Mouse (Mus musculus): ENCODE measurements around the gene Tyk2.

The Tyk2 gene

DNA sequence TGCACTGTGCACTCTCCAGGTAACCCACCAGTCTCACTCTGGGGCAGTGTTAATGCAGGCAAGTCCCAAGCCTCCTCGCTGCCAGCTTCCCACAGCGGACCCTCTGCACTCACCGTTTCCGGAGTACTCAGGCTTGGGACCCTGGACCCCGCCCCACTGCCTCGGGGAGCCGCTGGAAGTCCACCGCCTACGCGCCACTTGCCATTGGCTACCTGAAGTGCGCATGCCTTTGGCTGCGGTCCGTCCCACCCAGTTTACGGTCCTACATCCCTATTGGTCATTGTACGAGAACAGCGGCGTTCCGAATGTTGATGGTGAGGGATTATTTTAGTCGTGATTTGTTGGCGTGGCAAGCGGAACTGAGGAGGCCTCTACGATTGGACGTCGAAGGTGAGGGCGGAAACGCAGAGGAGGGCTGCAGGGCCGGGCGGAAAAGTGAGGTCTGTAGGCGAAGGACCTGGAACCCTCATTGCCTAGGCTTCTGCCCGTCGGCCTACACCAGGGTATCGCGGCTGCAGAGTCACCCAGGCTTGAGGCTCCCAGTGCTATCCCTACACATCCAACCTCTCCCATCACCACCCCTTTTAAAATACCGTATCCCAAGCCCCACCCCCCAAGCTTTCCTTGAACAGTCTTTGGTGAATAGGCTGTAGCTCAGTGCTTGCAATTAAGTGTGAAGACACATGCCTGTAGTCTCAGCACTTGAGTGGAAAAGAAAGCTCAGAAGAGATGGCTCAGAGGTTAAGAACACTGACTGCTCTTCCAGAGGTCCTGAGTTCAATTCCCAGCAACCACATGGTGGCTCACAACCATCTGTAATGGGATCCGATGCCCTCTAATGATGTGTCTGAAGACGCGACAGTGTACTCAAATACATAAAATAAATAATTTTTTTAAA, at the start of gene Tyk2:
TSS of gene Tyk2 (minus strand) at position 185 of the 898 bp plus-strand sequence.
- peak; percentile 97 for DNase-seq (ENCODE audit: low read depth)

DNA sequence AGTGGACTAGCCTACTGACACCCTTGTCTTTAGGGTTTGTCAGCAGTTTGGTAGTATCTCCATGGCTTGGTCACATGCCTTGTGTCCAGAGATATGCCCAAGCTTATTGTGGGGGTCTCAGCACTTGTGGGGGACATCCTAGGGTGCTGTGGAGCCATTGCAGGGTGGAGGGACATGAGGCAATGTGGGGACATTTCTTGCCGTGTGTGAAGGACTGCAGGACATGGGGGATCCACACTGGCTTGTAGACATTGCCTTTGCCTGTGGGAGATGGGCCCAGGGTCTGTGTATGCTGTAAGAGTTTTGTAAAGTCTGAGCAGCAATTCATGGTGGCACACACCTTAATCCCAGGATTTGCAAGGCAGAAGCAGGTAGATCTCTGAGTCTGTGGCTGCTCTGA, 49.8 kb upstream of the Tyk2 start:
- DNase-seq (ENCODE audit: low read depth): no peak

GRCm38 (mm10) chr9:21180402-21180801, 49.4 kb upstream of the Tyk2 start:
- no peak for DNase-seq (ENCODE audit: low read depth)

DNA sequence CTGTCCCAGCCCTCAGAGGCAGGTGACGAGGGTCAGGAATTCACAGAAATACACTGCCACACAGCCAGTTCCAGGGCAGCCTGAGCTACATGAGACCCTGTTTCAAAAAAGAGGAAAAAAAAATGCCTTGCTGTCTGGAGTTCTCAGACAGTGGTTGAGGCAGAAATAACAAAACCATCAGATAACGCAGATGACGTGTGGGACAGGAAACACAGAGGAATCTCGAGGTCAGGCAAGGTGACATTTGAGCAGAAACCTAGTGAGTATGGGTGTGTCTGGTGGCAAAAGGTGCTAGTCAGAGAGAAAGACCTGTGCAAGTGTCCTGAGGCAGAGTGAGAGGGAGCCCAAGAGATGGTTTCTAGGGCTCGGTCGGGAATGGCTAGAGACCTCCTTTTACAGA, 41.3 kb upstream of the Tyk2 start:
- DNase-seq (ENCODE audit: low read depth): peak; percentile 83

GRCm38 (mm10) chr9:21169157-21169556, 38.1 kb upstream of the Tyk2 start:
- no peak for DNase-seq (ENCODE audit: low read depth)

GRCm38 (mm10) chr9:21168161-21169123, 37.4 kb upstream of the Tyk2 start:
- peak; percentile 91 for DNase-seq (ENCODE audit: low read depth)

DNA sequence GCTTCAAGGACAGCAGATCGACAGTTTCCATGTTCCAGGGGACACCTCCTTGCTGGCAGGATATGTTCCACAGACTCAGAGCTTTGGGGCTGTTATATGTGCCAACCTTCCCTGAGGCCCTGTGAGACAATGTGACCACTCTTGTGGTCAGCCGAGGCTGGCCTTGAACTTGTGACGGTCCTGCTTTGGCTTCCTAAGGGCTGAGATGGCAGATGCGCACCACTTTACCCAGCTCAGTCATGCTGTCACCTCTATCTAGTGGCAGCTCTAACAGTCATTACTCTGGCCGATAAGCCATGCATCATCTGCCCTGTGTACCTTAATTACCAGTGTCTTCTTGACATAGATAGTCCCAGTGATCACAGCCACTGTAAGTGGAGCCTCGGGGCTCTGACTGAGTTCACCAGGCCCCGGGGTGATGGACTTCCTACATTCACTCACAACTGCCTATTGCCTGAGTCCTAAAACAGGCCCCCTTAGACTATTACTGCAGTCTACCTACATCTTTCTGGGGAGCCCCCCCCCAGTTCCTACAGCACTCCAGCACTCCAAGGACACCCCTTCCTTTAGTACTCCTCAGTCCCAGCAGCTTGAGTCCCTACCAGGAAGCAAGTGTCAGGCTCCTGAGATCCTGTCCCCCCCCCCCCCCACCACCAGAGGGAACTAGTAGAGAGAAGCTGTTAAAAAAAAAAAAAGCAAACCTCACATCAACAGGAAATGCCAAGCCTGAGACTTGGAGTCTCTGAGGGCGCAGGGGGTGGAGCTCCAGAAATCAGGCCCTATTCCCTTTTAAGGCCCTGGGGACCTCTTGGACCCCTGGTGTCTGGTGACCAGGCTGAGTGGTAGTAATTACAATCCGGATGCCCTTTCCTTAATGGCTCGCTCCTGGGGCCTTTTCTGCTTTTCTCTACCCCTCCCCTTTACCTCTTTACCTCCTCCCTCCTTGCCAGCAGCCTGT, 36.4 kb upstream of the Tyk2 start:
- peak; percentile 76 for DNase-seq (ENCODE audit: low read depth)

- DNase-seq (ENCODE audit: low read depth): no peak
These were observed 35.5 kb upstream of the Tyk2 start for GRCm38 (mm10) chr9:21166516-21166915.

GRCm38 (mm10) chr9:21165952-21166451, 35.0 kb upstream of the Tyk2 start:
- peak; percentile 74 for DNase-seq (ENCODE audit: low read depth)

DNA sequence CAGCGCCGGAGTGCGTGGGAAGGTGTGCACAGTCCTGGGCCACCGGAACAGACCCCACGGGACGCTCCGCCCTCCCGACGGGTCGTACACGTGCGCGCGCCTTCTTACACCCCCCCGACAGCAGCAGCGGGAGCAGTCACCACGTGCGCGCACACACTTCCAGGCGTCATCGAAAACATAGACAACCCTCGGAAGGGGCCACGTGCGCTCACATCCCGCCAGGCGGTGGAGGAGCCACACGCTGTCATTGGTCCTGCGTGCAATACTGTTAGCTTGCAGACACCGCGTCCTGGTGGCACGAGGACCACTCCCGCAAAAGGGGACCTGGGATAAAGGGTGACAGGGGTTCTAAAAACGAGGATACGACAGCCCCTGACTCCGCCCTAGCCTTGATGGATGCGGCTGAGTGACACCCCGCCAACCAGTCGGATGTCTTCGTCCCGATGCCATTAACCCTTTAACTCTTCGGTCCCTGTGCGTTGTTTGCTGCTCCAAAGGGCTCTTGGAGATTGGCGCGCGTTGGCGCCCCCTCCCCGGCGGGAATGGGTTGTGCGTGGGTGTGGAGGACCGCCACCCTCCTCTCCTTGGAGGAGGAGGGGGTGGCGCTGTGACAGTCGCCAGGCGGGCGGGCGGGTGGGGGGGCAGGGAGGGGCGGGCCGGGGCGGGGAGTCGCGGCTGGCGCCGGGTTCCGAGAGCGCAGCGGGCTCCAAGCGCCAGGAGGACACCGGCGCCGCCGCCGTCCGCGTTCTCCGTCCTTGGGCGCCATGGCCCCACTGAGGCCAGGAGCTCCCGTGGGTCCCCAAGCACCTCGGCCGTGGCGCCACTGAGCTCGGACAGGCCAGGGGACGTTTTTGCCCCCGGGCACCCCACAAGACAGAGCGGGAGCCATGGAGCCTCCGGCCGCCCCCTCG, 34.3 kb upstream of the Tyk2 start, which contains the start of gene Pde4a:
TSS of gene Pde4a (plus strand) at position 674 of the 911 bp plus-strand sequence.
- peak; percentile 89 for DNase-seq (ENCODE audit: low read depth)

DNA sequence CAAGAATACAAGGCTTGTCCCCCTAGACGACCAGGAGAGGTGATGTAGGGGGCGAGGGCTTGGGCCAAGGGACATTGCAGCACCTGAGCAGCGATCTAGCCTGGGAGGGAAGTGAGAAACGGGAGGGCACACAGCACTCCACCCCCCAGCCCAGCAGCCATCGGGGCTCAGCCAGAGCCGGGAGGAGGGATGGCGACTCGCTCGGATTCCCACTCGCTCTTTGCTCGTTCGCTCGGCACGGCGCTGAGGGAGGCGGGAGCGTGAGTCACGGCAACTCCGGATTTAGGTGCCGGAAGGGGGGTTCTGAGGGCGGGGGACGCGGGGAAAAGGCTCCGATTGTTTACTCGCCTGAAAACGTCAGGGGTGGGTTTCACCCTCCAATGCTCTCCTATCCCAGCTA, 33.0 kb upstream of the Tyk2 start:
- peak; percentile 73 for DNase-seq (ENCODE audit: low read depth)

DNA sequence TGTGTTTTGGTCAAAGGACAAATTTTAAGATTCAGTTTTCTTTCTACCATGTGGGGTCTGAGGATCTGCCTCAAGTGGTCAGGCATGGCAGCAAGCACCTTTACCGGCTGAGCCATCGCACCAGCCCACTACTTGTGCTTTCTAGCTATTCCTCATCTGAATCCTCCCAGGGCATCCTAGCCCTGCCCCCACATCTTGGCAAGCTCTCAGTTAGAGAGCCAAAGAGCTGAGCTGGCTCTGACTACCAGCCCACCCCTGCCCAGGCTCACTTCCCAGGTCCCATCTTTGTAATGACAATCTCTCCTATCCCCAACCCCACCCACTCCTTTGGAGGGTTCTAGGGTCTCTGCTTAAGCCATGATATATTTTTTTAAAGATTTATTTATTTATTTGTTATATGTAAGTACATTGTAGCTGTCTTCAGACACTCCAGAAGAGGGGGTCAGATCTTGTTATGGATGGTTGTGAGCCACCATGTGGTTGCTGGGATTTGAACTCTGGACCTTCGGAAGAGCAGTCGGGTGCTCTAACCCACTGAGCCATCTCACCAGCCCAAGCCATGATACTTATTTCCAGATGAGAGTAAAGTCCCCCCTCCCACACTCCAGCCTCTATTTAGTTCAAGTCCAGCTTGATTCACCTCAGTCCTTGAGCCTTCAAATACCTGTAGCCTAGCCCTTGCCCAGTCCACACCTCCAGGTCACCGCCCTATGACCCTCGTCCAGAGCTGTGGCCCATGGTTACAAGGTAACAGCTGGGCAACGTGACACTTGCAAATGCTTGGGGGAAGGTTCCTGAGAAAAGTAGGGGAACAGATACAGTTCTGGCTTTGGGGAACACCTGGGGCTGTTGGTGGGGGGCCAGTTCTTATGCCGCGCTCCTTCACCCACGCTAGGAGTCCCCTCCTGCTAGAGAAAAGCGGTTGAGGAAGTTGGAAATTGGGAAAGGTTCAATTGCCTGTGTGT, 32.3 kb upstream of the Tyk2 start:
- peak; percentile 43 for DNase-seq (ENCODE audit: low read depth)

DNA sequence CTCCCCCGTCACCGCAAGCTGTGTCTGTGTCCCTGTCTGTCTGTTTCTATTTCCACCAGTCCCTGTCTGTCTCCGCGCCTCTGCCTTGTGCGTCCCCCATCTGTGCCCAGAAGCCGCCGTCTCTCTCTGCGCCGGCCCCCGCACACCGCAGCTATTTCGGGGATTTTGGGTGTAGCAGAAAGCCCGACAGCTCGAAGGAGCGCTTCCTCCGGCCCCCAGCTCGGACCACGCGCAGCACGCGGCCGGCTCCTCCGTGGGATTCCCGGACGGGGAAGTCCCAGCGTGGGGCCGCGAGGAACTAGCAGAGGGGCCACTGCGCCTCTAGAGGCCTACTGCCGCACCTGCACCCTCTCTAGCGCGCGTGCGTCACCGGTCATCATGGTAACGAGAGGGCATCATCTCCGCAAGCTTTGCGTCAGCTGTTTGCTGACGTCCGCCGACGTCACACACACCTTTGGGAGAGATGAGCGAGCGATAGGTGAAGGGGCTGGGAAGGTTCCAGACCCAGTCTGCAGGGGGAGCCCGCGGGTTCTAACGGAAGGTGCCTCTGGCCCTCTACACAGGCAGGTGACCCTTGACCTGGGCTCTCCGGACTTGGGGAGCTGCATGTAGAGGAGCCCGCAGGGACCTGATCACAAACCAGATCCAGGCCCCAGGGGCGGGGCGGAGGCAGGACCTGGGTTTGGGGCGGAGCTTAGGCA, 30.3 kb upstream of the Tyk2 start:
- DNase-seq (ENCODE audit: low read depth): peak; percentile 99

DNA sequence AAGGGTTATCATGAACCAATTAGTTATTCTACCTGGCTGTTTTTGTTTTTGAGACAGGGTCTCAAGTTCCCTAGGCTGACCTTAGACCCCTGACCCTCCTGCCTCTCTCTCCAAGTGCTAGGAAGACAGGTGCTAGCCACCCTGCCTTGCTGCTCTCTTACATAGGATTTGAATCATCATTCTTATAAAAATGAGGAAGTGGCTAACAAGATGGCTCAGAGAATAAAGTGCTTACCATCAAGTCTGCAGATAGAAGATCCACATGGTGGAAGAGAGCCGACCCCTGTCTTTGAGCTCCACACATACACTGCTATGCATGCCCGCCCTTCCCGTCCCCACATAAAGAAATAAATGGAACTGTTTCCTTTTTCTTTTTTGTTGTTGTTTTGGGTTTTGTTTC, 23.7 kb upstream of the Tyk2 start:
- no peak for DNase-seq (ENCODE audit: low read depth)

DNA sequence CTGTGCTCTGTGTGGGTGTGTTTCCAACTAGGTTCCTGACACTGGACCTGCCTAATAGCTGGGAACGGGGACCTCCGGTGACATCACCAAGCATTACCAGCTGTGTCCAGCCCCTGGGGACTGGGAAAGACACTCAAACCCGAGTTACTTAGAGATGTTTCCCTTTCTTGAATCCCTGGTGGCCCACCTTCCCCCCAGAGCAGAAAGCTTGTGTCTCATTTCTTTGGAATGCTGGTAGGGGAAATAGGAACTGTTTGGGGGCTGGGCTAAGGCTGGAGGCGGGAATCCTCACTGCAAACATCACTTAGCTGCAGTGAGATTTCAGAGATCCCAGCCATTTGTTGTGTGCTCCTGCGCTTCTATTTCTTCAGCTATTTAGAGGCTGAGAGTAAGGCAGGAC, 22.8 kb upstream of the Tyk2 start:
- DNase-seq (ENCODE audit: low read depth): no peak

GRCm38 (mm10) chr9:21153331-21153730, 22.3 kb upstream of the Tyk2 start:
- DNase-seq (ENCODE audit: low read depth): no peak

- DNase-seq (ENCODE audit: low read depth): peak; percentile 63
These were observed 21.7 kb upstream of the Tyk2 start for GRCm38 (mm10) chr9:21152715-21153114.
